ENCODE assay signal across 7 mouse cellular contexts in the genomic region with DNA sequence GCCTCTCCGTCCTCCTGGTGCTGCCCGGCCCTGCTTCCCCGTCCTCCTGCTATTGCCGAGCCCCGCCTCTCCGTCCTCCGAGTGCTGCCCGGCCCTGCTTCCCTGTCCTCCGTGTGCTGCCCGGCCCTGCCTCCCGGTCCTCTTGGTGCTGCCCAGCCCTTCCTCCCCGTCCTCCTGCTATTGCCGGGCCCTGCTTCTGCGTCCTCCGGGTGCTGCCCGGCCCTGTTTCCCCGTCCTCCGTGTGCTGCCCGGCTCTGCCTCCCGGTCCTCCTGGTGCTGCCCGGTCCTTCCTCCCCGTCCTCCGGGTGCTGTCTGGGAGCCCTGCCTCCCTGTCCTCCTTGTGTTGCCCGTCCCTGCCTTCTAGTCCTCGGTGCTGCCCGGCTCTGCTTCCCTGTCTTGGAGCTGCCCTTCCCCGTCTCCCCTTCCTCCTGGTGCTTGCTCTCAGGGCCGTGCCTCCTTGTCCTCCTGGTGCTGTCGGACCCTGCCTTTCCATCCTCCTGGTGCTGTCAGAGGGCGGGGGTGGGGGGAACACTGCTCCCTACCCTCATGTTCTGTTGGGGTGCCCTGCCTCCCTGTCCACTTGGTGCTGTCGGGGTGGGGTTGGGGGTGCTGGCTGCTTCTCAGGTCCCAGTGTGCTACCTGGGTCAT. TPM values are rescaled to one million over a fixed set of nuclear protein-coding genes. Genes with fewer than 3 reads are reported as not detected.
DNase-seq lines count a peak whose midpoint lies in the region; ATAC-seq lines count a peak whose summit lies in the region.

No protein-coding gene starts in this region.

- peak overlapping the region; percentile 99 for H3K9ac ChIP-seq in hindbrain, embryonic 13.5 days
- H3K9ac ChIP-seq in limb, embryonic 12.5 days (replicated peaks): peak overlapping the region; percentile 95

- WGBS in hindbrain, embryonic 13.5 days: 2% methylated on average over 31 of the region's 31 CpGs
- 2% methylated on average over 31 of the region's 31 CpGs for WGBS in limb, embryonic 12.5 days
- 3% methylated on average over 31 of the region's 31 CpGs for WGBS in midbrain, embryonic 10.5 days

- H3K27me3 ChIP-seq in erythroblast, embryonic 14.5 days (ENCODE audit: control insufficient read depth): no peaks in the 10 kb centered on the region
- H3K27me3 ChIP-seq in hindbrain, embryonic 13.5 days: no peaks in the 10 kb centered on the region
- H3K27me3 ChIP-seq in limb, embryonic 12.5 days: no peaks in the 10 kb centered on the region
- H3K27me3 ChIP-seq in midbrain, embryonic 10.5 days (ENCODE audit: low read depth, poor library complexity, severe bottlenecking): no peaks in the 10 kb centered on the region

- ATAC-seq in hindbrain, embryonic 13.5 days (ENCODE audit: low FRiP score): peak; percentile 31
- 0 out of 2 replicates have a peak, but pooled peaks have one; percentile 22 for ATAC-seq in limb, embryonic 12.5 days (ENCODE audit: insufficient number of reproducible peaks, insufficient read depth, low FRiP score, low TSS enrichment, low read depth)

- H3K36me3 ChIP-seq in erythroblast, embryonic 14.5 days (ENCODE audit: control insufficient read depth): peaks cover 39% of the 10 kb centered on the region
- H3K36me3 ChIP-seq in hindbrain, embryonic 13.5 days: no peaks in the 10 kb centered on the region
- no peaks in the 10 kb centered on the region for H3K36me3 ChIP-seq in limb, embryonic 12.5 days
- peaks cover 7% of the 10 kb centered on the region for H3K36me3 ChIP-seq in midbrain, embryonic 10.5 days

- H3K27ac ChIP-seq in hindbrain, embryonic 13.5 days: peak overlapping the region; percentile 94
- no peak overlapping the region for H3K27ac ChIP-seq in limb, embryonic 12.5 days
- peak overlapping the region; percentile 94 for H3K27ac ChIP-seq in midbrain, embryonic 10.5 days (replicated peaks)

- H3K4me3 ChIP-seq in erythroblast, embryonic 14.5 days (replicated peaks): peak overlapping the region; percentile 65
- peak overlapping the region; percentile 99 for H3K4me3 ChIP-seq in hindbrain, embryonic 13.5 days
- H3K4me3 ChIP-seq in limb, embryonic 12.5 days (replicated peaks): peak overlapping the region; percentile 99
- H3K4me3 ChIP-seq in midbrain, embryonic 10.5 days: peak overlapping the region; percentile 98

- peaks cover 60% of the 10 kb centered on the region for H3K4me1 ChIP-seq in erythroblast, embryonic 14.5 days (ENCODE audit: control insufficient read depth)
- peaks cover 34% of the 10 kb centered on the region for H3K4me1 ChIP-seq in hindbrain, embryonic 13.5 days (replicated peaks)
- peaks cover 23% of the 10 kb centered on the region for H3K4me1 ChIP-seq in limb, embryonic 12.5 days (replicated peaks)
- H3K4me1 ChIP-seq in midbrain, embryonic 10.5 days: peaks cover 28% of the 10 kb centered on the region

- DNase-seq in MN1 (ENCODE audit: low spot score): peak; percentile 62
- peak; percentile 45 for DNase-seq in brain, adult 2 months (ENCODE audit: low read depth, low spot score)
- peak; percentile 58 for DNase-seq in midbrain, embryonic 10.5 days (ENCODE audit: low spot score)
- DNase-seq in spleen, adult 18-20 months: peak; percentile 19 to 20

- peak overlapping the region; percentile 95 for H3K4me2 ChIP-seq in hindbrain, embryonic 13.5 days
- H3K4me2 ChIP-seq in limb, embryonic 12.5 days: peak overlapping the region; percentile 98

- no peaks in the 10 kb centered on the region for H3K9me3 ChIP-seq in erythroblast, embryonic 14.5 days (ENCODE audit: control insufficient read depth, low read length)
- no peaks in the 10 kb centered on the region for H3K9me3 ChIP-seq in hindbrain, embryonic 13.5 days
- H3K9me3 ChIP-seq in limb, embryonic 12.5 days: no peaks in the 10 kb centered on the region
- no peaks in the 10 kb centered on the region for H3K9me3 ChIP-seq in midbrain, embryonic 10.5 days (replicated peaks)

RNA-seq across cellular contexts. Expression of gene Mob1b, which starts 1.0 kb away (rescaled TPM):
- 1.3 and 1.6 TPM in 2 replicates for polyA plus RNA-seq in erythroblast, embryonic 14.5 days (2012)
- 10.7 and 12.5 TPM in 2 replicates for polyA plus RNA-seq in hindbrain, embryonic 13.5 days (2015; fragmentation: Nextera tagmentation; extraction: Ambion mirVana)
- 11.8 and 12.9 TPM in 2 replicates for polyA plus RNA-seq in limb, embryonic 12.5 days (2016; fragmentation: Nextera tagmentation; extraction: Ambion mirVana)
- polyA plus RNA-seq in midbrain, embryonic 10.5 days (2016; fragmentation: Nextera tagmentation; extraction: Ambion mirVana): 10.8 and 13.2 TPM in 2 replicates

RNA-seq across cellular contexts. Expression of gene Dck, which starts 43.1 kb away (rescaled TPM):
- polyA plus RNA-seq in erythroblast, embryonic 14.5 days (2012): 2.5 and 2.7 TPM in 2 replicates
- polyA plus RNA-seq in hindbrain, embryonic 13.5 days (2015; fragmentation: Nextera tagmentation; extraction: Ambion mirVana): 65.5 and 68.0 TPM in 2 replicates
- polyA plus RNA-seq in limb, embryonic 12.5 days (2016; fragmentation: Nextera tagmentation; extraction: Ambion mirVana): 70.1 and 72.6 TPM in 2 replicates
- 118 and 119 TPM in 2 replicates for polyA plus RNA-seq in midbrain, embryonic 10.5 days (2016; fragmentation: Nextera tagmentation; extraction: Ambion mirVana)

RNA-seq across cellular contexts. Expression of gene Grsf1, which starts 45.7 kb away (rescaled TPM):
- polyA plus RNA-seq in erythroblast, embryonic 14.5 days (2012): 1.6 and 1.7 TPM in 2 replicates
- 68.2 and 70.9 TPM in 2 replicates for polyA plus RNA-seq in hindbrain, embryonic 13.5 days (2015; fragmentation: Nextera tagmentation; extraction: Ambion mirVana)
- polyA plus RNA-seq in limb, embryonic 12.5 days (2016; fragmentation: Nextera tagmentation; extraction: Ambion mirVana): 67.6 and 71.5 TPM in 2 replicates
- polyA plus RNA-seq in midbrain, embryonic 10.5 days (2016; fragmentation: Nextera tagmentation; extraction: Ambion mirVana): 79.7 and 81.7 TPM in 2 replicates

Comparison
In these comparisons a context has a peak if more than half of its experiments do, and no peak if none do; other contexts are left out.
1. RNA of gene Dck, which starts 43.1 kb away (polyA plus RNA-seq): 118 to 119 TPM in midbrain, embryonic 10.5 days, 70.1 to 72.6 TPM in limb, embryonic 12.5 days and 65.5 to 68.0 TPM in hindbrain, embryonic 13.5 days; 2.5 to 2.7 TPM in erythroblast, embryonic 14.5 days; every median in the first group is over 10 times any median in the second.
2. RNA of gene Grsf1, which starts 45.7 kb away (polyA plus RNA-seq): 79.7 to 81.7 TPM in midbrain, embryonic 10.5 days, 68.2 to 70.9 TPM in hindbrain, embryonic 13.5 days and 67.6 to 71.5 TPM in limb, embryonic 12.5 days; 1.6 to 1.7 TPM in erythroblast, embryonic 14.5 days; every median in the first group is over 10 times any median in the second.
3. Peak in every context shown above with its lines, with median percentiles within 50 percentile points of each other: DNase-seq and H3K4me3 ChIP-seq.